Mouse (Mus musculus): ENCODE measurements at regions not wholly inside any gene's neighbourhood (a gene's known extent, or its start where the extent isn't known, plus 50 kb on each side); places are given as distances from the start of the nearest gene placed in this dataset.

DNA sequence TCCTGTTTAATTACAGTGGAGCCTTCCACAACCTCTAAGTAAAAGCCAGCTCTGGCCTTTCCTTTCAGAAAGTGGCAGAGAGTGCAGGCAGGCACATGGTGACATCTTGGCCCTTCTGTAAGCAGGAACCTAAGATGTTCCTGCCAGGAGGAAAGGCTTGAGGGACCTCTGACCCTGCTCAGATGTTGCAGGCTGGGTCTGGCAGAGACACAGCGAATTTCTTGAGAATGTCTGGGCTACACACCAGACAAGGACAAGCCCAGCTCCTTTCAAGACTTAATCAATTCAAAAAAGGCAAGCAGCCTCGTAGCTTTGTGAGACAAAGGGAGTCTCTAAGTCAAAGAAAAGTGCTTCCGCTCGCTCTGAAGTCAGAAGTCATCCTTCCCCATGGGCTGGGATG, 79.2 kb upstream of the 4930583I09Rik start:
- TF ChIP-seq POLR2A (IDR thresholded peaks at IDR 0.05; ENCODE audit: borderline replicate concordance, extremely low read depth, insufficient read depth, insufficient read length, poor library complexity, severe bottlenecking): no peak
- TF ChIP-seq CTCF (IDR thresholded peaks at IDR 0.05; ENCODE audit: borderline replicate concordance, extremely low read depth, insufficient read depth, insufficient read length): no peak
- DNase-seq (ENCODE audit: low read depth): peak; percentile 57

DNA sequence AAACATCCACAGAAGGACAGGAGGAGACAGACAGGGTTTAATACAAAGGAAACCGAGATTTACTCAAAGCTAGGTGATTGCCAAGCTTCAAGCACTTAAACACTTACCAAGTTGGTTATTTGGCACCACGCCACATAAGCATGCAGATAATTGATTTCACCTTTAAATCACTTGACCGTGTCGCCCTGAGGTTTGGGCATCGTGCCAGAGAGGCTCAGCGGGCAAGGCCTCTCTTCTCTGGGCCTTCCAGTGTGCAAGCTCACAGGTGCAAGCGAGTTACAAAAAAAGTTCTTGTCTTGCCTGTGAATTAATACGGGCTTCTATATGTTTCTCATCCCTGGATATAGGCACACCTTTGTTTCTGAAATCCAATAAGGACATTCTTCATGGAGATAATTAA, 78.4 kb upstream of the 4930583I09Rik start:
- TF ChIP-seq POLR2A (IDR thresholded peaks at IDR 0.05; ENCODE audit: borderline replicate concordance, extremely low read depth, insufficient read depth, insufficient read length, poor library complexity, severe bottlenecking) (no peak), CTCF (IDR thresholded peaks at IDR 0.05; ENCODE audit: borderline replicate concordance, extremely low read depth, insufficient read depth, insufficient read length) (no peak)
- DNase-seq (ENCODE audit: low read depth): peak; percentile 81

DNA sequence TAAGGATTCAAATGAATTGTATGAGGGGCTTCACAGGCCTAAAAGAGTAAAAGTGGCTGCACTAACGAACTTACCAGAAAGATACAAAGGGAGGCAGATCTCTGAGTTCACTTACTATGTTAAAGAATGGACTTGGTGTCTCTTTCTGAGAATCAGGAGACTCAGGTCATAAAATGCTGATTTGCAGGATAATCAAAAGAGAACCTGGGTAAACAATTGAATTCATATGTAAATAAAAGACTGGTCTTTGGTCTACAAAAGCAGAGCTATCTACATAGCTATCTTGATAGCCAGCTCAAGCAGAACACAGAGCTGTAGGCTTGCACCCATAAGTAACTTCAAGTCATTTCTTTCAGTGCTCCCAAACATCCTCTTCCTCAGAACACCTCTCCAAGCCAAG, 72.8 kb upstream of the 4930583I09Rik start:
- TF ChIP-seq CTCF (IDR thresholded peaks at IDR 0.05; ENCODE audit: borderline replicate concordance, extremely low read depth, insufficient read depth, insufficient read length) (no peak), POLR2A (IDR thresholded peaks at IDR 0.05; ENCODE audit: borderline replicate concordance, extremely low read depth, insufficient read depth, insufficient read length, poor library complexity, severe bottlenecking) (no peak)
- DNase-seq (ENCODE audit: low read depth): no peak

DNA sequence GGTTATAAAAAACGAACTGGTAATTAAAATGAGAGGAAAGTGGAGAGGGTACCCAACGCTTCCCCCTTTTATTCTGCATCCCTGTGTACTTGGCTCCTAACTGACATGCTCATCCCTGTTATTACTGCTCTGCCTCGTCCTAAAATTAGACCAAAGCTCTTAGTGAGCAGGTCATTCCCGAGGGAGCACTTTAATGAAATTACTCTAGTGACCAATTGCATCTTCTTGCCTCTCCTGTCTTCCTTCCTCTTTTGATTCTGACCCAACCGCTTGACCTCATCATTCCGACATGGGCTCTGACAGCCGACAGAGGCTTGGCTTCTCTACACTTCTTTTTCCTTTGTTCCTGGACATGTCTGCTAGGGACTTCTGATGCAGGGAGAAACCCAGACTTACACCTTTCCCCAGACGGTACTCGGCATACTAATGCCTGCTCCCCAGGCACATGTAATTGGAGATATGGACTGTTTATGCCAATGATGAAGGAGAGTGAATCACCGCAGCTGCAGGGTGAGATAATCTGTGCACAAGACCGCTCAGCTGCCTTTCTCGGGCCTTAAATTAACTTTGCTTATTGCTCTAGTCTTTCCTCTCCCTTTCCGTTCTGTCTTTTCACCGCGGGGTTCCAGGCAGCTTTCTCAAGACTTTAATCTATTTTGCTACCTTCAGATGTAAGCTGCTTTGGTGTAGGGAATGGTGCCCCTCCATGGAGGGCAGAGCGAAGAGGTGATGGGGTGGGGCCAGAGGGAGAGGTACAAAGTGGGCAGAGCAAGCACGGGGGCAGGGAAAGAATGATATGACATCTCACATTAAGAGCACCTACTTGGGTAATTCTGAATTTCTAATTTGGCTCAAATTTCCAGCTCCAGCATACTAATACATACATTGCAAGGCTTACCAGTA, 66.1 kb upstream of the 4930583I09Rik start:
- peak; percentile 71 for DNase-seq (ENCODE audit: low read depth)
- TF ChIP-seq POLR2A (IDR thresholded peaks at IDR 0.05; ENCODE audit: borderline replicate concordance, extremely low read depth, insufficient read depth, insufficient read length, poor library complexity, severe bottlenecking) (no peak), CTCF (IDR thresholded peaks at IDR 0.05; ENCODE audit: borderline replicate concordance, extremely low read depth, insufficient read depth, insufficient read length) (no peak)

DNA sequence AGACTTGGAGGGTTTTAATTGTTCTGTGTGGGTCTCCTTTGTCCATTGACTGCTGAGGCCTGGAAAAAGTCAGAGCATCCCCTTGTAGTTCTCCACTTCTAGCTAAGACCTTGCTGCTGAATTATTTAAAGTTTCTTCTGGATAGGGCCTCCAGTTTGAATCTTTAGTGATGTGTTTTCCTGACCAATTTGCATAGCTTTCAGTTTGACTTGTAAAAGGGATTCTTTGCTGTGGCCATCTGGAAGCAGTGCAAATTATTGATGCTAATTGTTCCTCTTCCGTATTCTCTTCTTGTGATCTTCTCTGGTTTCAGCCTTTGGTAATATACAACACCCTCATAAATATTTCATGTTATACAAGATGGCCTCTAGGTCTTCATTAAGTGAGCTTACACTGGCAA, 61.6 kb upstream of the 4930583I09Rik start:
- peak; percentile 71 for DNase-seq (ENCODE audit: low read depth)
- TF ChIP-seq CTCF (IDR thresholded peaks at IDR 0.05; ENCODE audit: borderline replicate concordance, extremely low read depth, insufficient read depth, insufficient read length): no peak
- no peak for TF ChIP-seq POLR2A (IDR thresholded peaks at IDR 0.05; ENCODE audit: borderline replicate concordance, extremely low read depth, insufficient read depth, insufficient read length, poor library complexity, severe bottlenecking)

DNA sequence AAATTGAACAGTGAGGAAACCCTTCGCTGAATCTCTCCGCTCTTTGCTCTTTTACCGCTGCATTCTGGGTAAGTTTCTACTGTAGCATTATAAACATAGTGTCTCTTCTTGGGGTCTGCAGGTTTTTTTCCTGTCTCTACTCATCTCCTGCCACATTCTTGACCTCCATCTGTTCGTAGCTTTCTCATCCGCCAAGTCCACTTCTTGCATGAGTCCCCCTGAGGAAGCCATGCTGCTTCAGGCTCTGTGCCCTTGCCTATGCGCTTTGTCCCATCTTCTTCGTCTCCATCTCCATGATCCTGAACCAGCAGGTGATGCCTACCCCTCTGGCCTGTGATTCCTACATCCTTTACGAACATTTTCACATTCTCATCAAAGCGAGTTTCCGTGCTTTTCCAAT, 60.0 kb upstream of the 4930583I09Rik start:
- TF ChIP-seq CTCF (IDR thresholded peaks at IDR 0.05; ENCODE audit: borderline replicate concordance, extremely low read depth, insufficient read depth, insufficient read length) (no peak), POLR2A (IDR thresholded peaks at IDR 0.05; ENCODE audit: borderline replicate concordance, extremely low read depth, insufficient read depth, insufficient read length, poor library complexity, severe bottlenecking) (no peak)
- no peak for DNase-seq (ENCODE audit: low read depth)

DNA sequence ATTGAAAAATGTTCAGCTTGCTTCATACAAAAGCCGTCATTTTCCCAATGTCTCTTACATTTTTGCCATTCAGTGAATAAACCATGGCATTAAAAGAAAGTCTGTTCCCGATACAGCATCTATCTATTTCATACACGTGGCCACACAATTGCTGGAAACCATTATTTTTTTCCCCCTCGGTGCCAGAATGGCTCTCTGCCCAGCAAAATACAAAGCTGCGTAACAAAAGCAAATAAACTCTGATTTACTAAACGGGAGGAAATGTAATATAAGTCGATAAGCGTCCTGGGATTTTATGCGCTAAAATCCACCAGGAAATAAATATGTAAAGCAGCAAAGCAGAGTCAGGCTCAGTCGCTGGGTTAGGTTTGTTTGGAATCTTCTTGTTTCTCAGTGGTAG, 59.6 kb upstream of the 4930583I09Rik start:
- peak; percentile 28 for DNase-seq (ENCODE audit: low read depth)
- no peak for TF ChIP-seq CTCF (IDR thresholded peaks at IDR 0.05; ENCODE audit: borderline replicate concordance, extremely low read depth, insufficient read depth, insufficient read length)

DNA sequence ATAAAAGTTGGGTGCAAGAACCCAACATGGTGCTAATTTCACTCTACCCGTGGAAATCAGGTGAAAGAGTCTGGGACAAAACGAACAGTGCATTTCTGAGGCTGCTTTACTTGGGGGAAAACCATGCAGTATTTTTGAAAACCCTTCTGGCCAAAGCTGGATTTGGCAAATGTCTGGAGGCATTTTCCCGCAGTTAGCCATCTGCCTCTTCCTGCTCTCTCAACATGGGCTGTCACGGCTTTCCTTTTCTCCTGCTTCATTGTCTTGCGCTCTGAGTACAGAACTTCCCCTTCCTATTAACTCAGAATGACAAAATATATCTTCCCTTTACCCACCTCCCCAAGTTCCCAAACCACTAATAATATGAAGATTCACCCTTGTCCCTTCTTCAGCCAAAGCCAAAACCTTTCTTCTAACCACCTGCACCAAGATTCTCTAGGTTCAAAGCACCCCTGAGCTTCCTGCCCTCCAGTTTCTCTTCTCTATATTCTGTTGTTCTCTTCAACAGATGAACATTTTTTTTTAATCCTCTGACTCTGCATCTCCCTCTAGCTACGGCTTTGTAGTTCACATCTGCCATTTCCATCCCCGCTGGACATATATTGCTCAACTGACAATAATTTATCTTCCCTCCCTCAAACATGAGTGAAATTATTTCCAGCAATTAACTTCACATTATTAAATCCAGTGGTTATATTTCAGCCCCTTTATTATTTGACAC, 57.5 kb upstream of the 4930583I09Rik start:
- no peak for TF ChIP-seq CTCF (IDR thresholded peaks at IDR 0.05; ENCODE audit: borderline replicate concordance, extremely low read depth, insufficient read depth, insufficient read length)
- no peak for TF ChIP-seq POLR2A (IDR thresholded peaks at IDR 0.05; ENCODE audit: borderline replicate concordance, extremely low read depth, insufficient read depth, insufficient read length, poor library complexity, severe bottlenecking)
- no peak for DNase-seq (ENCODE audit: low read depth)
